Mouse (Mus musculus) adrenal gland, adult 18-20 months (tissue): Measurements from ENCODE around the gene Areg. TPM values are rescaled to one million over a fixed set of nuclear protein-coding genes. Genes with fewer than 3 reads are reported as not detected.

Experiments used
- DNase-seq, 2 experiments: peaks; one replicate each; pipeline ENCODE4 v3.0.0; 2021 to 2022; ENCODE audit warnings: low spot score in 2 of 2
- total RNA-seq, 2 experiments: library from RNA; stranded (reverse); gene quantifications; 1 replicate in 1 of 2; 2 replicates in 1 of 2; pipeline ENCODE4 v1.2.3; 2021

Areg gene
- total RNA-seq, 2 experiments from 2014 or later: not detected

DNA sequence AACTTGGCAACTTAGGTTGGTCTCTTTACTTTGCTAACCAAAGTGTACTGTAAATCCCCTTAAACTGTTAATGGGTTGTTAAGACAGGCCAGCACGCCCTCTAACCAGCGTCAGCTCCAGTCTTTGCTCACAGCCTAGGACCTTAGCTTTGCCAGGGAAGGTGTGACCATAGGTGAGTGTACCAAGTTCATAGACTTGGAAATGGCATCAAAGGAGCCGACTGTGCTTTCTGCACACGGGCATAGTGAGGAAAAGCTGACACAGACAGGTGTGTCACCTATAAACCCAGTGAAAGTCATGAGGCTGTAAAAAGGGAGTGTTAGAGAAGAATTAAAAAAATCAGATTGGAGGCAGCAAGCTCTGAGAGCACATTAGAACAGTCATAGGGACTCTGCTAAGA, 23.4 kb downstream of the Areg start:
- DNase-seq: no peak

DNA sequence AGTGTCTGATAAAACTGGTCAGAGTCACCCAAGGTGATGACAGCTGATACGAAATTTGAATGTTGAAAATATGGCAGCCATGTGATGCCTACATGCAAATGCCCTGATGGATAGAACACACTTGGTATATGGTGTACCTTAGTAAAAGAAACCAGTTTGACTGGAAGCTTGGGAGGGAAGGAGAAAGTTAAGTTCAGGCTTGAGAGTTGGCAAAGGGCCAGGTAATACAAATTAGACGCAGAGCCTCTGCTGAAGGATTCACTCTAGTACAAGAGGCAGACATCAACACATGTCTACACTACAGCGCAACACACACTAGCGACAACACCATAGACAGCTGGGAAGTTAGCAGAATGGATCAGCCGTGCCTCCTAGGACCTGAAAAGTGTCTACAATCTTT, 27.2 kb downstream of the Areg start:
- DNase-seq: no peak

DNA sequence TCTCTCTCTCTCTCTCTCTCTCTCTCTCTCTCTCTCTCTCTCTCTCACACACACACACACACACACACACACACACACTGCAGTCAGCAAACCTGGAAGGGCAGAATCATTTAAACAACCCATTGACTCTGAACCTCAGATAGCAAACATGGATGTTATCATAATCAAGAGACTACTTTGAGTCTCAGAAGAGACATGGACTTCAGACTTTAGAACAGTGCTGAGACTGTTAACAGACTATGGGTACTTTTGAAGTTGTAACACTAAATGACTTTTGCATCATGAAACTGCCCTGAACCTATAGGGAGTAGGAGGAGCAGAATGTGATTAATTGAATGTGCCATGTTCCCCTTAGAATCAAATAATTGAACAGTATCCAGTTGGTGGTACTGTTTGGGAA, 37.0 kb downstream of the Areg start:
- DNase-seq: no peak

DNA sequence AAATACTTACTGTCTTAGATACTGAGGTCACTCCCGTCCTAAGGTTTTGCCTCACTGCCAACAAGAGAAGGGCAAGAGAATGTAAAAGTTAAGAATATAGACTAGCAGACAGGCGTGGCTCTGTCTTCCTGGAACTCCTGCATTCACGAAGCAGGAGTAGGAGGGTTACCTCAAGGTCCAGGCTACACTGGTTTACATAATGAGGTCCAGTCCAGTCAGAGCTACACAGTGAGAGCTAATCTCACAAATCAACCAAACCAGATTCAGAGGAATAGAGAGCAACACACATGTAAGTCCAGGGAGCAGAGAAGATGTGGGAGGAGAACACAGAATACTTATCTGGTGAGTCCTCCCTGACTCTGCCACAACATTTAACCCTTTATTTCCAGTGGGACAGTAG, 55.2 kb downstream of the Areg start:
- no peak for DNase-seq

Other genes starting within 250 kb of the Areg start
- gene Cxcl1, start 248.4 kb upstream of the Areg start, total RNA-seq: 1 to 10 TPM in 1 of 2 experiments, under 1 TPM in 1; 0.86 to 1.5 TPM
- under 1 TPM in 1 of 2 experiments, not detected in 1; 0.32 TPM for gene Cxcl2, start 235.7 kb upstream of the Areg start, total RNA-seq
- 10 to 100 TPM; 19.6 to 20.6 TPM for gene Mthfd2l, start 208.5 kb upstream of the Areg start, total RNA-seq
- under 1 TPM in 1 of 2 experiments, not detected in 1; 0.22 TPM for gene Epgn, start 112.1 kb upstream of the Areg start, total RNA-seq
- under 1 TPM; 0.07 to 0.13 TPM for gene Ereg, start 65.0 kb upstream of the Areg start, total RNA-seq